Mouse (Mus musculus) embryonic stem cell, embryonic (primary cell): ENCODE data around the gene Zcchc2.

ENCODE experiments used
- CTCF ChIA-PET, 4 experiments: fragments of 300-600 bp in 2 of 4; fragments of 350-600 bp in 2 of 4; sonication (Branson Sonifier 250); formaldehyde crosslinking; loops; one replicate each; lab custom pipeline; 2022; ENCODE audit warnings: inconsistent platforms in 2 of 4; lab: Charles Lee
- POLR2A ChIA-PET, 4 experiments: fragments of 300-600 bp in 2 of 4; fragments of 350-600 bp in 2 of 4; sonication (Branson Sonifier 250); formaldehyde crosslinking; loops; one replicate each; lab custom pipeline; 2022; ENCODE audit warnings: antibody characterized with exemption in 4 of 4, inconsistent platforms in 1 of 4; lab: Charles Lee

Gene Zcchc2

DNA sequence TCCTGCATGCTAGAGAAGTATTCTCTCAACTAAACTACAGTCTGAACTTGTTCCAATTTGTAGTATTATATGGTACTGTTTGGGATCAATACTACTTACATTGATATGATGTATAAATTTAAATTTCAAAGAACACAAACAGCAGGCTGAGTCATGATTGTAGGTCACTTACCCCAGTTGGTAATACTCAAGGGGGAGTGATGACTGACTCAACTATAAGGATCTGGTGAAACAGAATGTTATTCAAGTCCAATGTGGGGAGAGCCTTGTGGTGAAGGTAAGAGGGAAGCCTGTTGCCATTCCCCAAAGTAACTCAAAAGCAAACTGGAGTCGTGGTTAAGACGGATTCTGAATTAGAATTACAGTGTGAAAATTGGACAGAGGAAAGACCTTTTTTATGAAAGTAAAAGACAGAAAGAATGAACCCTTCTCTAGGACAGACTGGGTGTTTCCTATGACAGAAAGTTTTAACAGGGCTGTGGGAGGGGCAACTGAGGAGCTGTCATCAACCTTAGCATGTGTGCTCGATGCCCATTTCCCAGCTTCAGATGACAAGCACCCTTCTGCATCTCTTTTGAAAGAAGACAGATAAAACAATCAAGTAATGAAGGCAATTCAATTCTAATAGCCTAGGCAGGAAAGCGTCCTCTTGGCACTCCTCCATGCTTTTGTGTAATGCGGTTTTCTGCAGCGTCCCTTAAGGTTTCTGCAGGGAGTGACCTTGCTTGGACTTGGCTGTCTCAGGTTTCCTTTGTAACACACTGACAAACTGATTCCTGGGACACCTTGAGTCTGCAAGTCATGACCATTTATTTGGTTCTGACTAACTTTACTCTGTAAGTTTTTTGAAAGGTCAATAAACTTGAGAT lies 7.5 kb upstream of the Zcchc2 start:
- ChIA-PET POLR2A (interaction anchor here in 2 of 4 experiments (0.8 to 7.5 kb wide), 5 partner anchors 9 to 319 kb away, joined by 3 to 59 read pairs (median 3); partner anchors contain the start of genes Phlpp1 (in 1 of the 2), Pign (in 1 of the 2), Relch (in 1 of the 2) and Zcchc2 (in 1 of the 2)), CTCF (interaction anchor here in 1 of 4 experiments (0.7 kb wide), 1 partner anchor 38 kb away, joined by 3 read pairs; no protein-coding TSS in a partner anchor)

DNA sequence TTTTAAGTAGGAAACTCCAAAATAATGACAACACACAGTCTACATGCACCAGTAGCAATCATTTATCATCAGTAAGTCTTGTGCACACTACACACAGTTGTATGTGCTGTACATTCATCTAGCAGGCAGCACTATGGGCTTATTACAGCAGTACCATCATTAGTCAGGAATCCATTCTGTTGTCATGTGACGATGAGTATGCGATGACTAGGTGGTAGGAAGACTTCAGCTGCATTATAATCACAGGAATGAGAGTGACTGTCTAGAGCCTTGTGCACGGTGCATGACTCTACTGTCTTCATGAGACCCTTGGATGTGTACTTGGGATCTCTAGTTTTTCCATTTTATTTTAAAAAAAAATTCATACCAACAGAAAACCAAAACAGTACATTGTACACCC lies 6.0 kb upstream of the Zcchc2 start:
- ChIA-PET POLR2A (interaction anchor here in 2 of 4 experiments (0.6 to 7.5 kb wide), 5 partner anchors 9 to 929 kb away, joined by 3 to 59 read pairs (median 3); partner anchors contain the start of gene Zcchc2 (in 1 of the 2)), CTCF (no interaction called here)

DNA sequence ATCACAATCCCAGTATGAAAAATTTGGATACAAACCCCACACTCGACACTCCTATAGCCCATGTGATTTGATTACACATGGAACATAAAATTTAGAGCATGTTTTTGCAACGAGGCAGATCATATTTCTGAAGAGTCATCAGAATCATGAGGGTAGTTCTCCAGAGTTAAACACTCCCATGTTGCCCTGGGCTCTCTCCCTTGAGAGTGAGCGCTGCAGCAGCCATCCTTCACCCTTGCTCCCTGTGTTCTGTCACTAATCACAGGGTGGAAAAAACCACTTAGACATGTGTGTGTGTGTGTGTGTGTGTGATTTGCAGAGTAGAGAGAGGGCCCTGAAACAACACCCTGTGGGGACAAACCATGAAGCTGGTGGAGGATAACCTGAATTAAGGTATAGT lies 2.0 kb upstream of the Zcchc2 start:
- ChIA-PET CTCF (no interaction called here), POLR2A (no interaction called here)

GRCm38 (mm10) chr1:105988903-105989639 lies 1.1 kb upstream of the Zcchc2 start:
- CTCF ChIA-PET, result no interaction called here
- POLR2A ChIA-PET, result interaction anchor here in 2 of 4 experiments (0.6 to 8.8 kb wide), 10 partner anchors 8 to 192 kb away, joined by 3 to 59 read pairs (median 8); no protein-coding TSS in a partner anchor

- CTCF ChIA-PET, result no interaction called here
These were observed 594 bp upstream of the Zcchc2 start for GRCm38 (mm10) chr1:105989640-105989984.

GRCm38 (mm10) chr1:105990911-105991761 lies 930 bp downstream of the Zcchc2 start:
- ChIA-PET CTCF (interaction anchor here in 2 of 4 experiments (0.6 to 1.0 kb wide), 2 partner anchors 37 to 46 kb away, joined by 3 to 4 read pairs; no protein-coding TSS in a partner anchor), POLR2A (interaction anchor here in 3 of 4 experiments (0.7 to 8.8 kb wide), 26 partner anchors 10 to 806 kb away, joined by 3 to 59 read pairs (median 6); partner anchors contain the start of genes Phlpp1 (in 3 of the 3), Pign (in 1 of the 3), Relch (in 1 of the 3) and Vps4b (in 1 of the 3))

More at GRCm38 (mm10) chr1:105989640-105989984, 594 bp upstream of the Zcchc2 start:
- POLR2A ChIA-PET, result interaction anchor here in 3 of 4 experiments (0.6 to 8.8 kb wide), 39 partner anchors 8 to 802 kb away, joined by 3 to 59 read pairs (median 4); partner anchors contain the start of genes Phlpp1 (in 2 of the 3), Kdsr (in 1 of the 3), Pign (in 1 of the 3) and Relch (in 1 of the 3)

DNA sequence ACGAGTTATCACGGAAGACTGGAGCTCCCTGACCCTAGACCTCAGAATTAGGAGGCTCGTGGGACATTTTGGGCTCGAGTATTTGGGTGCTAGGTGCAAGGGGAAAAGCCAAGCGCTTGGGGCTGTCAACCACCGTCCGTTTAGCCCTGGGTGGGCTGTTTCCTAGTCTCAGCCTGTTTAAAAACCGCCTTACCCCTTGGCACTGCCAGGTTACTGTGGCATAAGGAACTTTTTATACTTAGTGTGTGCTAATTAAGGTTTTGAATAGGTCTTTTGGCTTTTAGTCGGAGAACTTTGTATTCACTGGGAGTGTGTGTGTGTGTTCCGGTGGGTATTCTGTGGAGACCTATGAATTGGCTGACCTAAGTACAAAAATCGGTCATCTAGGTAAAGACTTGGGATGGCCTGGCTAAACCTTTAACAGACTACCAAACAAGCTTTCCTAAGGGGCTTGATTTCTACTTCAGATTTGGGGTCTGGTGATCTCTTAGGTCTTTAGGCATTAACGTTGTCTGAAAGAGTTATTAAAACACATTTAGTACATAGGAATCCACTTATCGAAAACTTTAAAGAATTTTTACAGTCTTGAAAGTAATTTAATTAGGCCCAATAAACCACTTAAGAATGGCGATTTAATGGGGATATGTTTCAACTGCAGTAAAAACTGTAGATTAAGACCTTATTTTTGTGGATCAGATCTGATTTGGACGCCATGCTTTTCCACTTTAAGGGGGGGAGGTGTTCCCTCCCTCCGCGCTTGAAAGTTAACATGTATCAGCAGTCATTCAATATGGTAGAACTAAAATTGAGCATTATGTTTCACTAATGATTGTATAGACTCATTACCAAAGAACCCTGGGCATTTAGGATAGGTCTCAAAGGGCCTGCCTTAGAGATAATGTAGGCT lies 2.0 kb downstream of the Zcchc2 start:
- CTCF ChIA-PET, result no interaction called here
- POLR2A ChIA-PET, result interaction anchor here in 2 of 4 experiments (0.9 to 8.8 kb wide), 5 partner anchors 9 to 329 kb away, joined by 3 to 59 read pairs (median 21); partner anchors contain the start of genes Phlpp1 (in 1 of the 2), Pign (in 1 of the 2) and Relch (in 1 of the 2)

- ChIA-PET POLR2A (interaction anchor here in 2 of 4 experiments (1.4 to 8.8 kb wide), 2 partner anchors 12 to 19 kb away, joined by 3 to 59 read pairs; no protein-coding TSS in a partner anchor), CTCF (no interaction called here)
These were observed 3.0 kb downstream of the Zcchc2 start for GRCm38 (mm10) chr1:105993196-105993595.

DNA sequence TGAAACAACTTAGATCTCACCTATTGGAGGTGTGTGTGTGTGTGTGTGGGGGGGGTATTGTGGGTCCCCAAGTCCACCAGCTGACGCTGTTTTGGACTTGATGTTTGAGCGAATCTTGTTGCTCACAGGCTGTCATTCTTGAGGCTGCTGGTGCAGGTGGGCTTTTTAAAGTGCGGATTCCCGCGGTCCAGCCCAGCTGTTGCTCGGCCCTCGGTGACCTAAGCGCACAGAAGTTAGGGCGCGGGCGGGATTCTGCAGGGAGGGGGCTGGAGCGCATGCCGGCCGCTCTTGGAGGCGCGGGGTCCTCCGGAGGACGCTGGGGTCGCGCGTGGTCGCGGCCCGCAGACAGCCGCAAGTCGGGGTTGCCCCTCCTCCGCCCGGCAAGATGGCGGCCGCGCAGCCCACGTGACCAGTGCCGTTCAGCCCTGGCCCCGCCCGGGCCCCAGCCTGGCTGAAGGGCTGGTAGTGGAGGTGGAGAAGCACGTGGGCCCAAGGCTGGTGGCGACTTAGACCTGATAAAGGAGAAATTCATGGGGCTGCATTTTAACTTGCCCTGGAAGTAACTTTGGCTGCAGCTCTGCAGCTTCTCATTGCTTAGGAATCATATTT lies 3.5 kb downstream of the Zcchc2 start:
- POLR2A ChIA-PET, result interaction anchor here in 2 of 4 experiments (0.6 to 8.8 kb wide), 4 partner anchors 12 to 214 kb away, joined by 3 to 59 read pairs (median 4); no protein-coding TSS in a partner anchor
- CTCF ChIA-PET, result no interaction called here

- POLR2A ChIA-PET, result interaction anchor here in 1 of 4 experiments (1.6 to 8.8 kb wide), 2 partner anchors 15 to 16 kb away, joined by 4 to 59 read pairs; no protein-coding TSS in a partner anchor
- CTCF ChIA-PET, result no interaction called here
These were observed 5.8 kb downstream of the Zcchc2 start for GRCm38 (mm10) chr1:105995966-105996365.

DNA sequence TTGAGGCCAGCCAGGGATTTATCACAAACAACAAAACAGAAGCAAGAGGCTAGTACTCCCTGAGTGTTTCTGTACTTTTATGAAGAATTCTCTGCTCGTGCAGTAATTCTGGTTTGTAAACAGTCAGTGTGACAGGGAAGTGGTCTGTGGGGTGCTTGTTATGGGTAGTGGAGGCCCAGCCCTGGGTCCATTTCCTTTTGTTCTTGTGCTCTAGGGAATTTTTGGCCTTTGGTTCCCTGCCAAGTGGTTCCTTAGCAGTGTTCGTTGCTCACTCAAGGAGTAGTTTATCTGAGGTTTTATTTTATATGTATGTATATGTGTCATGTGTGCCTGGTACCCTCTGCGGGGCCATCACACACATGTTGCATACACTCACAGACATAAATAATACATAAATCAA lies 7.1 kb downstream of the Zcchc2 start:
- POLR2A ChIA-PET, result interaction anchor here in 1 of 4 experiments (0.6 to 8.8 kb wide), 2 partner anchors 16 to 31 kb away, joined by 3 to 59 read pairs; no protein-coding TSS in a partner anchor
- CTCF ChIA-PET, result no interaction called here

GRCm38 (mm10) chr1:105999802-106000201 lies 9.6 kb downstream of the Zcchc2 start:
- POLR2A ChIA-PET, result interaction anchor here in 2 of 4 experiments (1.0 to 4.0 kb wide), 4 partner anchors 9 to 21 kb away, joined by 3 to 23 read pairs (median 4); partner anchors contain the start of gene Zcchc2 (in 1 of the 2)
- CTCF ChIA-PET, result no interaction called here

GRCm38 (mm10) chr1:106007581-106007980 lies 17.4 kb downstream of the Zcchc2 start:
- ChIA-PET POLR2A (interaction anchor here in 2 of 4 experiments (0.8 to 3.3 kb wide), 5 partner anchors 8 to 17 kb away, joined by 3 to 10 read pairs (median 3); partner anchors contain the start of gene Zcchc2 (in 2 of the 2)), CTCF (no interaction called here)

DNA sequence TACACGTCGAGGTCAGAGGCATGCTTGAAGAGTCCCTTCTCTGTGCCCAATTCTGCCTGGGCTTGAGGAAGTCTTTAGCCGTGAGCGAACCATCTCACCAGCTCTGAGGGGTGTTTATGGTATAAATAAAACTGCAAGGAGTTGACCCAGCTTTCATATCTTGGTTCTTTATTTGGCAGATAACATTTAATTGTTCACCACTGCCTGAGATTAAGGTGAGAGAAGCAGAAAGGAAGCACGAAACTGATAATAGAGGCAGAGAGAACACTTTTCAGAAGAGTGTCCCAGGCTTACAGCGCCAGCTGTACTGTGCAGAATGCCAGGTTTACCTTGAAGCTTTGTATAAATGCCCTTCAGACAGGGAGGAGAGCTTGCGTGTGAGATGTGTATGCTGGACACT lies 20.9 kb downstream of the Zcchc2 start:
- CTCF ChIA-PET, result no interaction called here

DNA sequence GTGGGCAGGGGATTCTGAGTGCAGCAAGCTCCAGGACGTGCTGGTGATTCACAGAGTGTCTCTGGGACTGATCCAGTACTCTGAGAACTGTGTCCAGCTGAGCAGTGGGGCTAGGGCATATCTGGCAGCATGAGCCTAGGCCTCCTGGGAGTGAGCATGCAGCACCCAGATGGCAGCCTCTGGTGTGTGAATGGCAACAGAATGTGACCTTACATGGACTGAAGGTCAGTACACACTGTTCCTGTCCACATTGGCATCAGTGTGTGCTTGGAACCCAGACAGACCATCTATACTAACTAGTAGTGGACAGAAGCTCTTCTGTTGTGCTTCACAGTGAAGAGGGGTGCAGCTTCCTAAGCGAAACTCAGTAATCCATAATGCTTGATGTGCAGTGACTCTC lies 23.6 kb downstream of the Zcchc2 start:
- POLR2A ChIA-PET, result interaction anchor here in 1 of 4 experiments (1.4 kb wide), 1 partner anchor 24 kb away, joined by 4 read pairs; the partner anchor contains the start of gene Zcchc2
- CTCF ChIA-PET, result no interaction called here

More for the DNA sequence above, 20.9 kb downstream of the Zcchc2 start:
- POLR2A ChIA-PET, result interaction anchor here in 2 of 4 experiments (0.7 to 1.6 kb wide), 4 partner anchors 12 to 173 kb away, joined by 3 to 4 read pairs (median 4); no protein-coding TSS in a partner anchor

DNA sequence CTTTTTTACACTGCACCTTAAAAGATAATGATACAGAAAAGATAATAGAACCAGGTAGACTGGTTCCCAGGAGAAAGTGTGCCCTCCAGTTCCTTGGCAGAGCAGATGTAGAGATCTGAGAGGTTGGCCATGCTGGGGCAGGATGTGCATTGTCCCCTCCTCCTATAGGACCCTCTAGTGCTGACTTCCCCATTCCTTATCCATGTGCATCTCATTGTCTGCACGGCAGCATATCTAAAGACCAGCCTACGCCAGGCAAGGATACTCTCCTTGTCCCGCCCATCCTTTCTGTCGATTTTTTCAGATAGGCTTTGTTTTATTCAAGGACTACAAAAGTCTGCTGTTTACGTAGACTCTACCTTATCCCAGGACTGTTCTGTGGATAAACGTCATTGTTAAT lies 26.1 kb downstream of the Zcchc2 start:
- CTCF ChIA-PET, result no interaction called here
- POLR2A ChIA-PET, result interaction anchor here in 1 of 4 experiments (1.2 kb wide), 1 partner anchor 26 kb away, joined by 3 read pairs; the partner anchor contains the start of gene Zcchc2
